Mouse (Mus musculus): ENCODE measurements around the gene Rtf2.

Gene Rtf2

GRCm38 (mm10) chr2:172441176-172441575 lies 820 bp downstream of the Rtf2 start:
- no peak for DNase-seq

DNA sequence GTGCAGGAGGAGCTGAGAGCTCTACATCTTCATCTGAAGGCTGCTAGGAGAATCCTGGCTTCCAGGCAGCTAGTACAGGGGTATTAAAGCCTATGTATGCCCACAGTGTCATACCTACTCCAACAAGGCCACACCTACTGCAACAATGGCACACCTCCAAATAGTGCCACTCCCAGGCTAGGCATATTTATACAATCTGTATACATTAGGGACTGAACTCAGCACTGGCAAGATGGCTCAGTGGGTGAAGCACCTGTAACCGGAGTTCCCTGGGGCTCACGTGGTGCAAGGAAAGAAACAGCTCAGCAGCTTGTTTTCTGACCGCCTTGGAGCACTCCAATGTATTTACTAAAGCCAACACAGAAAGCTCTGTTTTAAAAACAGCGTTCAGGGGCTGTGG lies 5.3 kb downstream of the Rtf2 start:
- DNase-seq: no peak

DNA sequence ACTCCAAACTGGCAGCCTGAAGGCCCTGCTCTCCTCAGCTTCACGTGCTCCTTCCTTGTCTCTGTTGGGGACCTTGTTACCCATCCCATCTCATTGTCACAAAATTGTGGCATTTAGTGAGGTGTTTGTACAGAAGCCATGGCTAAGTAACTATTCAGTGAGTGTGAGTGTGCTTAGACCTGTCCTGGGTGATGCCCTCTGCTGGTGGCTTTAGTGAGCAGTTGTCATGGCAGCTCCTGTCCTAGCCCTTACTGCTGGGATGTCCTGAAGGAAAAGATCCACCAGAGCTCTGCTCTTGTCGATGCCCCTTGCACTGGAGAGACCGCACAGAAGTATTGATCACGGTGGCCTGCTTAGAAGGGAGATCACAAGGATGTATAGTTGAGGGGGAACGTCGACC lies 7.0 kb downstream of the Rtf2 start:
- no peak for DNase-seq

DNA sequence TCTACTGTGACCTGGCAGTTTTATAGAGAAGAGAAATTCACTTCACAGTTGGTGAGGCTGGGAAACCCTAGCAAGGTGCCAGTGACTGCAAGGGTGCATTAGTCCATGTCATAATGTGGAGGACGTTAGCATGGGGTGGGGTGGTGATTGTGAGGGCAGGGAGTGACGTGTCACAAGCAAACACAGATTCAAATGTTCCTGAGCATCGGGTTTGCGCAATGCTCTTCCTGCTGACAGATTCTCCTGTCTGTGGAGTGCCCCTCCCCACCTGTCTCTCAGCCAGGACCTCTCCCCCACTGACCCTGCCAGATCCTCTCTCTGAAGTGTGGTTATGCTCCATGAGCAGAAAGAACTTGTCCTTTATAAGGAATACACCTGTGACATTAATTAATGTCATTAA lies 8.0 kb downstream of the Rtf2 start:
- no peak for DNase-seq

DNA sequence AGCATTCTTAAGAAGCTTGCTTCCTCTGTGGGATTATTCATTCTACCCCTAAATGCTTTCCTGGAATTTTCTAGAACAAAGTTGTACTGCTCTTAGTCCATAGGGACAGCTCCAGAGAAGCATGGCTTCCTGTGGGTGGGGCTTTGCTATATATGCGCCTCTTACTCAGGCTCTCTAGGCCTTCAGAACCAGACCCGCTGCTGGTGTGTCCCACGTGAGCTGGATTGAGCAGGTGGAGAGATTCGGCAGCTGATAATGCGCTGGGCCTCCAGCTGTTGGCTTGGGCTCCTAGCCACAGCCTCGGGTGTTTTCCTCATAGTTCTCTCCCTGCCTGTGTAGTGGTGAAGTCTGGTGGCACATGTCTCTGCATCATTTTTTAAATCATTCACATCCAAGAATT lies 10.3 kb downstream of the Rtf2 start:
- no peak for DNase-seq

- no peak for DNase-seq
These were observed 11.7 kb downstream of the Rtf2 start for GRCm38 (mm10) chr2:172452031-172452430.

- no peak for DNase-seq
These were observed 12.1 kb downstream of the Rtf2 start for GRCm38 (mm10) chr2:172452458-172452857.

DNA sequence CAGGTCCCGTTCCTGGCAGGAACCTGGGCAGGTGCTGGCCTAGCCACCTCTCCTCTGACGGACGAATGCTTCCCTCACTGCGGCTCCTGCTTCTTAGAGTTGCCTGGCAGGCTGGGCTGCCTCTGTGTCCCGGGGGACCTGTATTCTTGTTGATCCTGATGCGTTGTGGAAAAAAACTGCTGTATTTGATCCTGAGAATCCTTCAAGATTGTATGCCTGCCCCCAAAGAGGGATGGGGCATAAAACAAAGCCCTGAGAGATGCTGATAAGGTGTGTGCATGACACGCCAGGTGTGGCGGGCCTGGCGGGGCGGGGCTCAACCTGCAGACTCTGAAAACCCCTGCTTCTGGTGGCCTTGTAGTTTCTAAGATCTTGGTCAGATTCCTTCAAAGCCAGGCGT lies 18.1 kb downstream of the Rtf2 start, which contains the start of gene Gcnt7:
Gene Gcnt7, minus strand, starts transcription at position 101 of the 400 bp plus-strand sequence.
- no peak for DNase-seq

- DNase-seq: no peak
These were observed 20.3 kb downstream of the Rtf2 start for GRCm38 (mm10) chr2:172460647-172461046.

- DNase-seq: no peak
These were observed 22.5 kb downstream of the Rtf2 start for GRCm38 (mm10) chr2:172462813-172463212.

DNA sequence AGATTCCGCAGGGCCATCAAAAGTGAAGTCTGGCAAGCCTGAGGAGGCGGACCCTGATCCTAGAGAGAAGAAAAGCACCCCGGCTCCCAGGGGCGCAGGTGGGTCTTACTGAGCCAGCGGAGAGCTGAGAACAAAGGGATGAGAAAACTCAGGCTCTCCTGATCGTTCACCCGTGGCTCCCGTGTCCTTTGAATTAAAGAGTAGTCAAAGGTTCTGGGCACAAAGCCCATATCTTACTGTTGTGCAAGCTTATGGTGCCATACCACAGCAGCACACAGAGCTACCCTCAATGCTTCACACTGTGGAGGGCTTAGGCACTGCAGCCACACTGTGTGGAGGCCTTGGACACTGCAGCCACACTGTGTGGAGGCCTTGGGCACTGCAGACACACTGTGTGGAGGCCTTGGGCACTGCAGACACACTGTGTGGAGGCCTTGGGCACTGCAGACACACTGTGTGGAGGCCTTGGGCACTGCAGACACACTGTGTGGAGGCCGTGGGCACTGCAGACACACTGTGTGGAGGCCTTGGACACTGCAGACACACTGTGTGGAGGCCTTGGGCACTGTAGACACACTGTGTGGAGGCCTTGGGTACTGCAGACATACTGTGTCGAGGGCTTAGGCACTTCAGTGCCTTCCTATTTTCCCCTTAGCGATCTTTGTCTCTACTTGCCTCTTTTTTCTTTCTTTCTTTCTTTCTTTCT lies 26.2 kb downstream of the Rtf2 start:
- no peak for DNase-seq

GRCm38 (mm10) chr2:172467206-172467605 lies 26.9 kb downstream of the Rtf2 start:
- no peak for DNase-seq

DNA sequence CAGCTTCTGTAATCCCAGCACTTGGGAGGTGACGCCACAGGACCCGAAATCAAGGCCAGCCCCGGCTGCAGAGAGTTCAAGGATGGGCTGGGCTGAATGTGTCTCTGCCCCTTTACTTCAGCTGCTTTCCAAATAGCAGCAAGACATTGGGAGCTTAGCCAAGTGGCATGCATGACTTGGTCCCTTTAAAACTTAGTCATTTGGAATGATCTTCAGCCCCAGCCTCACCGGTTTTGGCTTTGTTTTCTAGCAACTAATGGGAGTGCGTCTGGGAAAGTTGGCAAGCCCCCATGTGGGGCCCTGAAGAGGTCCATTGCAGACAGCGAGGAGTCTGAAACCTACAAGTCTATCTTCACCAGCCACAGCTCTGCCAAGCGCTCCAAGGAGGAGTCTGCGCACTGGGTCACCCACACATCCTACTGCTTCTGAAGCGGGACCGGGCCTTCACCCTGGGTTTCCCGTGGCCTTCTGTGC lies 28.0 kb downstream of the Rtf2 start:
- peak in 1 of 2 experiments; percentile 9 for DNase-seq

- DNase-seq: no peak
These were observed 32.0 kb downstream of the Rtf2 start, which contains the start of gene Fam209 for GRCm38 (mm10) chr2:172472318-172472717. TSS of gene Fam209 (plus strand) at chr2:172472520.

GRCm38 (mm10) chr2:172473591-172473990 lies 33.2 kb downstream of the Rtf2 start:
- DNase-seq: no peak

DNA sequence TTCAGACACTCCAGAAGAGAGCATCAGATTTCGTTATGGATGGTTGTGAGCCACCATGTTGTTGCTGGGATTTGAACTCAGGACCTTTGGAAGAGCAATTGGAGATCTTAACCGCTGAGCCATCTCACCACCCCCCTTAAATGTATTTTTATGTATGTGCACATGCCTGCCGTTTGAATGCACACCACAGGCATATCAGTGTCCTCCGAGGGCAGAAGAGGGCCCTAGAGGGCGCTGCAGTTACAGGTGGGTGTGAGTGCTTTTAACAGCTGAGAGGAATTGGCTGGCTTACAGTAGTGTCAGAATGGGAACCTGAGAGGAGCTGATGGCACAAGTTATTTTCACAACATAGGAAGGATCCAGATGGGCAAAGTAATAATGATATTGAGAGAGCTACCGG lies 34.6 kb downstream of the Rtf2 start:
- no peak for DNase-seq

- DNase-seq: no peak
These were observed 36.4 kb downstream of the Rtf2 start for GRCm38 (mm10) chr2:172476707-172477260.

DNA sequence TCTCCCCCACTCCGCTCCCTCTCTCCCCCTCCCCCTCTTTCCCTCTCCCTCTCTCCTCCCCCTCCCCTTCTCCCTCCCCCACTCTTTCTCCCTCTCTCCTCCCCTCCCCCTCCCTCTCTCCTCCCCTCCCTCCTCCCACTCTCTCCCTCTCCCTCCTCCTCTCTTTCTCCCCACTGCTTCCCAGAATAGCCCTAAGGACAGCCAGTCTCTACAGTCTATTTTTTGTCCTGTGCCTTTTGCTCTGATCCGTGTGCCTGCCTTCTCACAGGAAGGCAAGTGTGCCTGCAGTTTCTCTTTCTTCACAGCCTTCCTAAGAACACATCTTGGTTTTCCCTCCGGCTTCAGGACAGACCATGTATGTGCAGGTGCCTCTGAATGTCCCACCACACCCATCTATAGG lies 37.0 kb downstream of the Rtf2 start:
- DNase-seq: no peak

GRCm38 (mm10) chr2:172477860-172478259 lies 37.5 kb downstream of the Rtf2 start:
- DNase-seq: peak in 1 of 2 experiments; percentile 40

- no peak for DNase-seq
These were observed 39.9 kb downstream of the Rtf2 start for GRCm38 (mm10) chr2:172480296-172480695.

- no peak for DNase-seq
These were observed 41.5 kb downstream of the Rtf2 start for GRCm38 (mm10) chr2:172481654-172482385.

DNA sequence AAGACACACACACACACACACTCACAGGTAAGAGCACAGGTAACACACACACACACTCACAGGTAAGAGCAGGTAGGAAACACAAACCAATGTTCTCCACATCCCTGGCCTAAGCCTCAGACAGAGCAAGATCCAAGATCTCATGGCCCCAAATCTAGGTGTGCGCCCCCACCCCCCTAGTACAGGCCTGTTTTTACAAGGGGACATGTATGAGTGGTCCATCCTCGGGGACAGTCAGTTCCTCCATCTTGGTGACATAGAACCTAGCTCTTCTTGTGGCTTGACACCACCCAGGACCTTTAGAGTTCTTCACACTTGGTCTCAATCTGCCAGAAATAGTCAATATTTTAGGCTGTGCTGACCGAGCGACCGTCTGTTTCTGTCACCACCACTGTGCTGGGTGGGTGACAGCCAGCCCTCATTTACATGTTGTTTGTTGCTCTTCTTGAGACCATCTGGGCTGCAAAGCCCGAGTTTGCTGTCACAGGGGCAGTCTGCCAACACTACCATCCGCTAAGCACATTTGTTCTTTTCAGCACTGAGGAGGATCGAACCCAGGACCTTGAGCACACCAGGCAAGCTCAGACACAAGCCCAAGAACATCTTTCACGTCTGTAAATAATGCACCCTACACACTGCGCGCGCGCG lies 43.5 kb downstream of the Rtf2 start:
- DNase-seq: no peak

- no peak for DNase-seq
These were observed 44.5 kb downstream of the Rtf2 start for GRCm38 (mm10) chr2:172484696-172485370.

Measured in cerebellum, postnatal 36 days (tissue).